Mouse (Mus musculus) intestine, embryonic 14.5 days (tissue): ENCODE data around the gene Filip1. TPM values are rescaled to one million over a fixed set of nuclear protein-coding genes. Genes with fewer than 3 reads are reported as not detected.
A peak's percentile ranks its signal among the peaks of the same experiment; 100 is the strongest.

Source experiments
- ATAC-seq: fragments of 200-750 bp; cut with Nextera tagmentation; replicated peaks from 2 replicates; pipeline ENCODE4 v1.8.0; 2017; ENCODE audit warnings: low read depth, moderate number of reproducible peaks, moderate TSS enrichment, moderate library complexity; ENCODE audit not compliant: low FRiP score, low TSS enrichment
- DNase-seq: peaks from one replicate; pipeline ENCODE4 v3.0.0-alpha.2; 2018; ENCODE audit warnings: low spot score
- H3K27ac ChIP-seq: fragments of 300-500 bp; sonication (generic); 2 replicates; pipeline ENCODE4 v1.5.1; 2014; ENCODE audit warnings: low read depth, mild to moderate bottlenecking, control low read depth
- H3K27me3 ChIP-seq: fragments of 300-500 bp; sonication (generic); replicated peaks from 2 replicates; pipeline ENCODE4 v1.6.1; 2014; ENCODE audit warnings: low read length, control low read depth; ENCODE audit not compliant: control insufficient read depth, insufficient read depth
- H3K36me3 ChIP-seq: fragments of 300-500 bp; sonication (generic); 2 replicates; pipeline ENCODE4 v1.6.1; 2014; ENCODE audit warnings: low read length, control low read depth; ENCODE audit not compliant: control insufficient read depth, insufficient read depth
- H3K4me1 ChIP-seq: fragments of 300-500 bp; sonication (generic); replicated peaks from 2 replicates; pipeline ENCODE4 v1.6.1; 2014; ENCODE audit warnings: low read length, control low read depth, mixed read lengths; ENCODE audit not compliant: control insufficient read depth, insufficient read depth
- H3K4me2 ChIP-seq: fragments of 300-500 bp; sonication (generic); 2 replicates; pipeline ENCODE4 v1.6.1; 2014; ENCODE audit warnings: low read length
- H3K4me3 ChIP-seq: fragments of 300-500 bp; sonication (generic); 2 replicates; pipeline ENCODE4 v1.5.1; 2014; ENCODE audit warnings: low read depth, low read length, control low read depth, mixed read lengths
- H3K9ac ChIP-seq: fragments of 300-500 bp; sonication (generic); 2 replicates; pipeline ENCODE4 v1.6.1; 2014; ENCODE audit warnings: mild to moderate bottlenecking, low read length
- H3K9me3 ChIP-seq: fragments of 300-500 bp; sonication (generic); 2 replicates; pipeline ENCODE4 v1.6.1; 2016; ENCODE audit warnings: low read length, control low read depth; ENCODE audit not compliant: control insufficient read depth
- WGBS: fragments of 180-500 bp; shearing (Covaris S2); extraction: QIAGEN DNeasy Blood & Tissue Kit; methylation state at CpG from one replicate; pipeline ENCODE4 v1.1.7; 2014; 5-methylcytosine and 5-hydroxymethylcytosine counted together
- polyA plus RNA-seq: library from polyadenylated mRNA; unstranded; fragments of >200 nt; fragmentation: Nextera tagmentation; extraction: Ambion mirVana; gene quantifications from 2 replicates; pipeline ENCODE4 v1.2.1, GENCODE M21; 2014

Filip1 gene
- polyA plus RNA-seq, 1 experiment from 2014 or later: 7.2 TPM

DNA sequence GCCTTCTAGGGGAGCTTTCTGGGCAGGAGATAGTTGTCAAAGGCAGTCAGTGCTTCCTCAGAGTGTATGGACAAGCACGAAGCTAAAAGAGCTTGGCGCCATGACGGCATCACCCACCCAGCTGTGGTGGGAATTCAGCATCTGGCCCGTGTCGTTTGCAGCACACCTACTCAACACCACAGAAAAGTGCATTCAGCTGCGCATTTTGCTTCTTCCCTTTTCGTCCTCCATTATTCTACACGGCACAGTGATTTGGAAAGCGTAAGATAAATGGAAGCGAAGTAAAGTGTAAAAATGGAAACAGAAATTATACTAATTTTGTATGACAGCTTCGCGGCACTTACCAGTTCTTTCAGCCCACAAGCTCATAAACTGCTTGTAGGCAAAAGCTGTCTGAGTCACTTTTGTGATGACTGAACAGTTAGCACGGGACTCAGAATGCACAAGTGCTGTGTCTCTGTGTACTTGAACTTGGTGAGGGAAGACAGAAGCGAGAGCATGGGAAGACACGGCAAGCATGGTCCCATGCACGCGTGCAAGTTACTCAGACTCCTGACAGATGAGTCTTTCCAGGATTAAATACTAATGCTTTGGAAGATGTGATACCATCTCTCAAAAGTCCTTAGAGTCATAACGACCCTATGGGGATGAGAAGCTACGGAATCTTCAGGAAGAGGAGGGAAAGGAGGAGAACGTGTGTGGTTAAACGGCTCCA lies 85.3 kb downstream of the Filip1 start:
- 87% methylated on average over 21 of the region's 21 CpGs for WGBS
- Histone ChIP-seq H3K27me3 (no peaks in the 10 kb centered on the region), H3K9ac (no peak overlapping the region), H3K36me3 (no peaks in the 10 kb centered on the region), H3K4me3 (no peak overlapping the region), H3K4me1 (0 out of 2 replicates have a peak, but pooled peaks cover 3% of the 10 kb centered on the region), H3K27ac (no peak overlapping the region), H3K4me2 (no peak overlapping the region), H3K9me3 (no peaks in the 10 kb centered on the region)
- DNase-seq (no peak), ATAC-seq (no peak)

DNA sequence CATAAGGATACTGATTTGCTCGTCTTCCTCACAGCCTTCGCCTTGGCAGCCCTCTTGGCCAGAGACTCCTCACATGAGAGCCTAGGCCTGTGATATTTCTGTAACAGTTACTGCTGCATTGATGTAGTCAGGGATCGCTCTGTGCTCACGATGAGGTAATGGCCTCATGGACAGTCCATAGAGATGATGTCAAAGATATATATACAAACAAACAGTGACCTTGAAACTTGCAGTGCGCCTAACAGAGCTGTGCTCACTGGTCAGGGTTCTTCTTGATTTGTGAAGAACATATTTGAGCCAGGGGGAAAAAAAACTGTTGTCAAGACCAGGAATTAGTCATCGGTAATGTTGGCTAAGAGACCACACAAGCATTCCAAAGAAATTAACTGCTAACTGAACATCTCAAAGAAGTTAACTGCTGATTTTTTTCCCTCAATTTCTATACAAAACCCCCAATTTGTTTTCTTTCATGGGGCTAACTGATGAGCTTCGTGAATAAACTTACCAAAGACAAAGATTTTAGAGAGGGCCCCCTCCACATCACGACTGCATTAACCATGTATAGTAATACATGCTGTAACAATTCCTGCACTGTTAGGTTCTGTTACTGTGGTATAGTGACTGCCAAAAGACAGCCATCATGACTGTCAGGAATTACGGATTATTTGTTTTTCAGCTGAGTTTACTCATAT lies 86.0 kb downstream of the Filip1 start:
- 0 out of 2 replicates have a peak overlapping the region, but pooled peaks have one; percentile 16 for H3K27ac ChIP-seq
- ATAC-seq (no peak), DNase-seq (no peak)
- H3K9me3 ChIP-seq: no peaks in the 10 kb centered on the region
- H3K9ac ChIP-seq: no peak overlapping the region
- 0 out of 2 replicates have a peak, but pooled peaks cover 5% of the 10 kb centered on the region for H3K4me1 ChIP-seq
- H3K4me2 ChIP-seq: no peak overlapping the region
- H3K4me3 ChIP-seq: no peak overlapping the region
- H3K36me3 ChIP-seq: no peaks in the 10 kb centered on the region
- 69% methylated on average over 9 of the region's 9 CpGs for WGBS
- H3K27me3 ChIP-seq: no peaks in the 10 kb centered on the region

DNA sequence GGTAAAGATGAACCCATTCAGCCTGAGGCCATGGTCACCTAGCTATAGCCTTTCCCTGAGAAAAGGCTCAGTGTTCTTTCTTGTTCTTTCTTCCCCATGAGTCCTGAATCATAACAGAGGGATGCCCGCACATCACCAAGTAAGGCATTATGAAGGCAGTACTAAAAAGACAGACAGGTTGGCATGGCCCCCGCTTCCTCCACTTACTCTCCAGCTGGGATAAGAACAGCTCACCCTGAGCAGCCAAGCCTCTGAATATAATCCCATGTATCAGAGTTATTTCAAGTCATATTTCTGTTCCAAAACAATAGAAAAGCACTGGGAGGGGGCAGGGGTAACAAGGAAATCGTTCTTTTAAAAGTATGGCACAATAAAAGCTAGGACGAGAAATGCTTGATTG lies 86.7 kb downstream of the Filip1 start:
- no peaks in the 10 kb centered on the region for H3K27me3 ChIP-seq
- H3K36me3 ChIP-seq: no peaks in the 10 kb centered on the region
- peaks cover 10% of the 10 kb centered on the region; the same call in 1 of the 2 replicates for H3K4me1 ChIP-seq
- 74% methylated on average over 4 of the region's 4 CpGs for WGBS
- DNase-seq (no peak), ATAC-seq (no peak)
- H3K27ac ChIP-seq: no peak overlapping the region
- no peak overlapping the region for H3K9ac ChIP-seq
- H3K4me3 ChIP-seq: no peak overlapping the region
- no peaks in the 10 kb centered on the region for H3K9me3 ChIP-seq
- no peak overlapping the region for H3K4me2 ChIP-seq

DNA sequence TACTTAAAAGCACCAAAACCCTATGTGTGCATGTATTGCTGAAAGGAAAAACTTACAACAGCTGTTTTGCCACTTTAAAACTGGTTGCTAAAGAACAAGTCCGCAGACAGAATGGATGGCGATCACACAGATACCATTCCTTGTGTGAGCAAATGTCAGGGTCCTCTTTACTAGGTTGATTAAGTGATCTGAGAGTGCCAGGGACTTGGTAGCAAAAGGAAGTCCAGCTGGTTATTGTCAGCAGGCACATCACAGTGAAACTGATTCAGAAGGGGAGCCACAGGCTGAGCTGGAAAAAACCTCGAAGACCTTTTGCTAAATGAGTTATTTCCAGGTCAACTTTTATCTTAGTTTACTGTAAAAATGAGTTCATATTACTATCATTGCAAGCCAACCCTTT lies 89.4 kb downstream of the Filip1 start:
- WGBS: 33% methylated on average over 3 of the region's 3 CpGs
- Histone ChIP-seq H3K27ac (no peak overlapping the region), H3K4me1 (peaks cover 18% of the 10 kb centered on the region), H3K36me3 (no peaks in the 10 kb centered on the region), H3K4me2 (no peak overlapping the region), H3K4me3 (no peak overlapping the region), H3K9ac (no peak overlapping the region), H3K9me3 (no peaks in the 10 kb centered on the region), H3K27me3 (no peaks in the 10 kb centered on the region)
- ATAC-seq: no peak
- no peak for DNase-seq

DNA sequence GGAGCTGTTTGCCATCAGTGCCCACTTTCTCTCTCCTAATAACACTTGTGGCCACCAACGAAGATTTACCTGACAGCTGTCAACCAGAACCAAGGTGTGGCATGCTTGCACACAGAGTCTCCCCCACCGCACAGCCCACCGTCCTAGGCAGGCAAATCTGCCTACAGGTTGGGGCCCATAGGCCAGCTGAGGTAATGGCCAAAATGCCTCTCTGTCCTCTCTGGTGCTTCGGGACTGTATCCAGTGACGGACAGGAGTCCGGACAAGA lies 90.2 kb downstream of the Filip1 start:
- Histone ChIP-seq H3K4me1 (peaks cover 18% of the 10 kb centered on the region), H3K27ac (no peak overlapping the region), H3K9me3 (no peaks in the 10 kb centered on the region), H3K4me3 (no peak overlapping the region), H3K9ac (no peak overlapping the region), H3K4me2 (no peak overlapping the region), H3K36me3 (no peaks in the 10 kb centered on the region), H3K27me3 (no peaks in the 10 kb centered on the region)
- ATAC-seq (no peak), DNase-seq (no peak)
- WGBS: 81% methylated on average over 6 of the region's 6 CpGs

DNA sequence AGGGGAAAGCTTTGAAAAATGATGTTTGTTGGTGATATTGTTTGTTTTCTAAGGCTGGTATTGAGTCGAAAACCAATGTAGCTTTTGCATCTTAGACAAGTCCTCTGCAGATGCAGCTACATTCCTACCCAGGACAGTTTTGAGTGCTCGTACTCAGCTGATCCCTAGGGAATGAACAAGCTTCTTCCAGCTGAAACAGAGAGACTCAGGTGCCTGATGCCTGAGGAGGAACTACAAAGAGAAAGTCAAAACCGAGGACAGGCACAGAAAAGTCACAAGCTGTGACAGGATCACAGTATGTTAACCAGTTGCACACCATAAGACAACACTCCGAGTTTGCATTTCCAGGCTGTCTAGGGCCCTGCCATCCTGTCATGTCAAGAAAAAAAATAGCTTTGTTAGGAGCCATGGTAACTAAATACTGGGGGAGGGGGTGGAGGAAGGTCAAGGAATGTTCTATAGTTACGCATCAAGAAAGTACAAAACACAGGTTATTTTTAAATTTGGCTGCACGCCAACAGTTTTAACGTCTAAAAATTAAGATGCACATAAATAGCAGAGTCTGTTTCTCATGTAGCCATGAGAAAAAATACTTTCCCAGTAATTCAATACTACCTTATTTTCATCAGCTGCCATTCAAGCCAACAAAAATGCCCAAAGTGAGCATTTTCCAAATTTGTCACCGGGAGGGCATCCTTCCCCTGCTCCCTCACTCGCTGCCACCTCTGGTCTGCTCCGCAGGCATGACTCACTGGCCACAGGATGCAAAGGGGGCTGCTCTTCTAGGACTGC lies 90.8 kb downstream of the Filip1 start:
- Histone ChIP-seq H3K27ac (no peak overlapping the region; the same call in 1 of the 2 replicates), H3K9me3 (no peaks in the 10 kb centered on the region), H3K4me1 (peaks cover 18% of the 10 kb centered on the region), H3K4me3 (no peak overlapping the region), H3K27me3 (no peaks in the 10 kb centered on the region), H3K36me3 (no peaks in the 10 kb centered on the region), H3K4me2 (no peak overlapping the region), H3K9ac (no peak overlapping the region)
- DNase-seq (no peak), ATAC-seq (no peak)
- 55% methylated on average over 10 of the region's 10 CpGs for WGBS

DNA sequence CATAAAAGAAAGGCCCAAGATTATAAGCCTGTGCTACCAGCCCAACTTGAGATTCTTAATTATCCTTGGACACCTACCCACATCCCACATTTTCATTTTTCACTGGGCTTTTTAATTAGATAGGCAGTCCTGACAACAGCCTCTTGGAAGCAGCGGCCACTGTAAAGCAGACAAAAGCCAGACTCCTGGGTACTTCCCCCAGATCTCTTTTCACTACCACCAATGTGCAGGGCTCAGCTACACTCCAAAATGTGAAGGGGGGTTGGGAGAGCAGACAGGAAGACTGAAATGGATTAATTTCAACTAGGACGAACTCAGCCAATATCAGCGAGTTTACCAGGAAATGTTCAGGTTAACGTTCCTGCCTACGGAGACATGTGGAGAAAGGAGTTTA lies 92.1 kb downstream of the Filip1 start:
- DNase-seq: no peak
- Histone ChIP-seq H3K9ac (no peak overlapping the region), H3K4me1 (peaks cover 18% of the 10 kb centered on the region), H3K27me3 (no peaks in the 10 kb centered on the region), H3K4me3 (no peak overlapping the region), H3K27ac (peak overlapping the region; percentile 80), H3K36me3 (no peaks in the 10 kb centered on the region), H3K4me2 (no peak overlapping the region), H3K9me3 (no peaks in the 10 kb centered on the region)
- WGBS: 43% methylated on average over 5 of the region's 5 CpGs
- ATAC-seq: no peak

DNA sequence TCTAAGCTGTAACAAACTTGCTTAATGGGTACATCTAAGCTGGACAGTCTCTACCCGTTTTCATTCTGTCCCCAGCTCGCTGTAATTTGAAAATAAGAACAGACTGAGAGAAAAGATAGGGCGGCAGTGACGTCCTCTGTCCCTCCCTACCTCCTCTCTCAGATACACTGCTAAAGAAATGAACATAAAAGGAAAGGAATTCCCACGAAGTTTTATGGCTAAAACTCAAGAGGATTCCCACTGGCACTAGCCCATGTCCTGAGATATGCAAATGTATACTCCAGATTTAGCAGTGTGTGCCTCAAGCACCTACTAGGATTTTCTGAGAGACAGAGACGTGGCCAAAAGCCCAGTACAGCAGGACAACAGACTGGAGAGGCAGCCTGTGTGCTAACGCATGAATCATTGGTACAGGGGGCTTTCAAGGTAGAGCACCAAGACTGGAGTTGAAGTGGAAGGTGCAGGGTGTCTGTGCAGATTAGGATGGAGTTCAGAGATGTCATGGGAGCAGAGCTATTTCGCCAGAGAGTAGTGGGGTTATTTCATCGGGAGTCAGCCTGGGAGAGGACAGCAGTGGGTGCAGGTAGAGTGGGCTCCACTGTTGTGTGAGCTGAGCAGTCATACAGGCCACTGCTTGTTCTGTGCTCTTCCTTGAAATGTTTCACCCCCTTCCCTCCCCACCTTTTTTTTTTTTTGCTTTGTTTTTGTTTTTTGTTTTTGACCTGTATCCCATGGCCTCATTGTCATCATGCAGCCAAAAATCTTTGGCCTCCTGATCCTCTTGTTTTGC lies 92.7 kb downstream of the Filip1 start:
- Histone ChIP-seq H3K4me1 (peaks cover 18% of the 10 kb centered on the region), H3K36me3 (no peaks in the 10 kb centered on the region), H3K4me2 (peak overlapping the region; percentile 3; the same call in 1 of the 2 replicates), H3K27me3 (no peaks in the 10 kb centered on the region), H3K9me3 (no peaks in the 10 kb centered on the region), H3K27ac (peak overlapping the region; percentile 80), H3K9ac (no peak overlapping the region), H3K4me3 (no peak overlapping the region)
- DNase-seq (peak; percentile 61), ATAC-seq (peak; percentile 26)
- 44% methylated on average over 9 of the region's 9 CpGs for WGBS
